Mouse (Mus musculus) fibroblast of lung, adult 2 months (primary cell): ENCODE data around the gene Slirp.

Source experiments
- DNase-seq: peaks from one replicate; pipeline ENCODE4 v3.0.0-alpha.2; 2011; ENCODE audit warnings: low read depth

Gene Slirp

GRCm38 (mm10) chr12:87443700-87444122 lies at the start of gene Slirp, which contains the start of gene Alkbh1:
Gene Slirp (plus strand): TSS chr12:87443896.
Gene Alkbh1 (minus strand): TSS chr12:87444017.
- DNase-seq, result peak; percentile 70

- no peak for DNase-seq
Observed at GRCm38 (mm10) chr12:87394316-87394715, 49.4 kb upstream of the Slirp start.

- DNase-seq, result no peak
Observed at GRCm38 (mm10) chr12:87397126-87397525, 46.6 kb upstream of the Slirp start.

GRCm38 (mm10) chr12:87397811-87398417 lies 45.8 kb upstream of the Slirp start:
- DNase-seq, result no peak

- DNase-seq, result no peak
Observed at GRCm38 (mm10) chr12:87399119-87399819, 44.4 kb upstream of the Slirp start.

GRCm38 (mm10) chr12:87401883-87402282 lies 41.8 kb upstream of the Slirp start:
- DNase-seq, result no peak

- DNase-seq, result no peak
Observed at GRCm38 (mm10) chr12:87405165-87405564, 38.5 kb upstream of the Slirp start.

GRCm38 (mm10) chr12:87405721-87406120 lies 38.0 kb upstream of the Slirp start:
- DNase-seq, result no peak

- DNase-seq, result no peak
Observed at GRCm38 (mm10) chr12:87407869-87408605, 35.7 kb upstream of the Slirp start.

- no peak for DNase-seq
Observed at GRCm38 (mm10) chr12:87409123-87409522, 34.6 kb upstream of the Slirp start.

- no peak for DNase-seq
Observed at GRCm38 (mm10) chr12:87410999-87411398, 32.7 kb upstream of the Slirp start.

- no peak for DNase-seq
Observed at GRCm38 (mm10) chr12:87413179-87413790, 30.4 kb upstream of the Slirp start.

GRCm38 (mm10) chr12:87415358-87415757 lies 28.3 kb upstream of the Slirp start:
- DNase-seq, result no peak

GRCm38 (mm10) chr12:87416690-87417089 lies 27.0 kb upstream of the Slirp start:
- DNase-seq, result no peak

GRCm38 (mm10) chr12:87418921-87419320 lies 24.8 kb upstream of the Slirp start:
- no peak for DNase-seq

- DNase-seq, result no peak
Observed at GRCm38 (mm10) chr12:87419974-87420485, 23.7 kb upstream of the Slirp start.

GRCm38 (mm10) chr12:87421708-87422507 lies 21.8 kb upstream of the Slirp start:
- DNase-seq, result no peak

GRCm38 (mm10) chr12:87423700-87424099 lies 20.0 kb upstream of the Slirp start:
- DNase-seq, result no peak

- no peak for DNase-seq
Observed at GRCm38 (mm10) chr12:87424516-87424915, 19.2 kb upstream of the Slirp start.

- DNase-seq, result no peak
Observed at GRCm38 (mm10) chr12:87426354-87427031, 17.2 kb upstream of the Slirp start.

GRCm38 (mm10) chr12:87428295-87428694 lies 15.4 kb upstream of the Slirp start:
- no peak for DNase-seq
